Mouse (Mus musculus) frontal cortex, postnatal 25 days (tissue): Measurements from ENCODE around the gene Usp29.
"Not testable (repeated sequence)": the region's sequence is repeated elsewhere in the genome, so short reads cannot be mapped to it uniquely, and the experiment has no call there.

Source experiments
- DNase-seq, 2 experiments: peaks; one replicate each; pipeline ENCODE4 v3.0.0; 2022; ENCODE audit warnings: low spot score in 2 of 2

Gene Usp29

GRCm38 (mm10) chr7:6765240-6765639, 34.9 kb downstream of the Usp29 start:
- no peak for DNase-seq

GRCm38 (mm10) chr7:6770286-6770685, 39.9 kb downstream of the Usp29 start:
- DNase-seq, result no peak

GRCm38 (mm10) chr7:6773865-6774413, 43.6 kb downstream of the Usp29 start:
- DNase-seq, result not testable (repeated sequence)

GRCm38 (mm10) chr7:6776314-6777059, 46.1 kb downstream of the Usp29 start:
- DNase-seq, result peak; percentile 19 to 52

- DNase-seq, result no peak
Measured at GRCm38 (mm10) chr7:6777107-6777506, 46.7 kb downstream of the Usp29 start.

- DNase-seq, result no peak
Measured at GRCm38 (mm10) chr7:6777689-6778088, 47.3 kb downstream of the Usp29 start.

GRCm38 (mm10) chr7:6779172-6779571, 48.8 kb downstream of the Usp29 start:
- no peak for DNase-seq

- DNase-seq, result no peak
Measured at GRCm38 (mm10) chr7:6781541-6781940, 51.2 kb downstream of the Usp29 start.

GRCm38 (mm10) chr7:6784340-6785073, 54.1 kb downstream of the Usp29 start:
- no peak for DNase-seq

GRCm38 (mm10) chr7:6787000-6787399, 56.6 kb downstream of the Usp29 start:
- no peak for DNase-seq

- DNase-seq, result no peak
Measured at GRCm38 (mm10) chr7:6788101-6788500, 57.7 kb downstream of the Usp29 start.

GRCm38 (mm10) chr7:6791286-6792065, 61.1 kb downstream of the Usp29 start:
- DNase-seq, result no peak

GRCm38 (mm10) chr7:6793240-6793639, 62.9 kb downstream of the Usp29 start:
- DNase-seq, result no peak

GRCm38 (mm10) chr7:6793811-6794210, 63.4 kb downstream of the Usp29 start:
- DNase-seq, result no peak

GRCm38 (mm10) chr7:6797408-6797807, 67.0 kb downstream of the Usp29 start:
- no peak for DNase-seq

GRCm38 (mm10) chr7:6799105-6799805, 68.9 kb downstream of the Usp29 start:
- no peak for DNase-seq

GRCm38 (mm10) chr7:6800586-6801441, 70.4 kb downstream of the Usp29 start:
- DNase-seq, result no peak

- no peak for DNase-seq
Measured at GRCm38 (mm10) chr7:6801642-6802041, 71.3 kb downstream of the Usp29 start.

- DNase-seq, result peak; percentile 9 to 21
Measured at GRCm38 (mm10) chr7:6810556-6810955, 80.2 kb downstream of the Usp29 start.

GRCm38 (mm10) chr7:6814971-6815370, 84.6 kb downstream of the Usp29 start:
- no peak for DNase-seq
